Mouse (Mus musculus): Measurements from ENCODE around the gene Plcxd2. TPM values are rescaled to one million over a fixed set of nuclear protein-coding genes. Genes with fewer than 3 reads are reported as not detected.

Gene Plcxd2
- polyA plus RNA-seq, 1 experiment from 2014 or later, result 10.3 TPM

DNA sequence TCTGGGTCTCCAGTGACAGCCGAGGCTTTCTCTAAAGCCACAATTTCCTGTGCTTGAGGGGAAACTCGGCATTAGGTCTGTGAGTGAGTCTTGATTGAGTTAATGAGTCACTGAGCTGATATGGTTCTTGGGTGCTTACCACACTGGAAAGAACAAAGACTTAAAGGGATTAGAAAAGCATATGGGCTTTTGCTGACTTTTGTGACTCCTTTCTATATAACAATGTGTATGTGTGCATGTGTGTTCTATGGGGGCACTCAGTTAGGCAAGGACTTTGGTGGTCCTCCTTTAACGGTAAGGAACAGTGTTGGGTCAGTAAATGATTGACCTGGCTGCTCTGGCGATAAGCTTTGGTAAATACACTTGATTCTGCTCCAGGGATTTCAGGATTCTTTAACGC lies 57.5 kb downstream of the Plcxd2 start:
- WGBS, result 72% methylated on average over 5 of the region's 5 CpGs
- H3K4me3 ChIP-seq (ENCODE audit: low read depth, low read length), result no peak overlapping the region

DNA sequence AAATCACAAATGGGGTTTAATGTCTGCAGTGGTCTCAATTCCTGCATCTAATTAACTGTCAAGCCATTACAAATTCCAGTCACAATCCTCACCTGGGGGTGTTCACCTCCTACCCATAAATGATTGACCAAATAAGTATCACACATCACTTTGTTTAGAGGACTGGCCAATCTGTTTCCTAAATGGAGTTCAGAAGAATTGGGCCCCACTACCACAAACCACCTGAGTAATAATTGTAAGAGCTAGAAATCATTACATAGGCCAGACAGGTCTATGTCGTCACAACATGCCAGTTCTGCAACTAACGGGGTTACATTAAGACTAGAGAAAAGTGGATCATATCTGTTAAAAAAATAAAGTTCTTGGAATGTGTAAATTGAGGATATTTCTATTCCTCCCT lies 58.0 kb downstream of the Plcxd2 start:
- ATAC-seq (no peak), DNase-seq (ENCODE audit: low spot score) (no peak)
- H3K9ac ChIP-seq (ENCODE audit: low read length), result no peak overlapping the region
- no peaks in the 10 kb centered on the region for H3K27me3 ChIP-seq (replicated peaks; ENCODE audit: control insufficient read depth, insufficient read depth, low read length)
- H3K9me3 ChIP-seq (replicated peaks; ENCODE audit: control insufficient read depth, low read length), result no peaks in the 10 kb centered on the region
- no peaks in the 10 kb centered on the region for H3K36me3 ChIP-seq (ENCODE audit: control insufficient read depth, insufficient read depth, low read length)
- no peak overlapping the region for H3K4me2 ChIP-seq (ENCODE audit: low read length)
- no peaks in the 10 kb centered on the region for H3K4me1 ChIP-seq (ENCODE audit: control insufficient read depth, insufficient read depth, low read length)
- 94% methylated on average over 2 of the region's 2 CpGs for WGBS
- H3K27ac ChIP-seq (ENCODE audit: low read depth, low read length), result no peak overlapping the region
- no peak overlapping the region for H3K4me3 ChIP-seq (ENCODE audit: low read depth, low read length)

More for the DNA sequence above, 57.5 kb downstream of the Plcxd2 start:
- ATAC-seq, result no peak
- H3K9me3 ChIP-seq (replicated peaks; ENCODE audit: control insufficient read depth, low read length), result no peaks in the 10 kb centered on the region
- no peaks in the 10 kb centered on the region for H3K27me3 ChIP-seq (replicated peaks; ENCODE audit: control insufficient read depth, insufficient read depth, low read length)
- no peak for DNase-seq (ENCODE audit: low spot score)
- H3K36me3 ChIP-seq (ENCODE audit: control insufficient read depth, insufficient read depth, low read length), result no peaks in the 10 kb centered on the region
- no peak overlapping the region for H3K9ac ChIP-seq (ENCODE audit: low read length)
- no peak overlapping the region for H3K4me2 ChIP-seq (ENCODE audit: low read length)
- no peak overlapping the region for H3K27ac ChIP-seq (ENCODE audit: low read depth, low read length)
- H3K4me1 ChIP-seq (ENCODE audit: control insufficient read depth, insufficient read depth, low read length), result no peaks in the 10 kb centered on the region

DNA sequence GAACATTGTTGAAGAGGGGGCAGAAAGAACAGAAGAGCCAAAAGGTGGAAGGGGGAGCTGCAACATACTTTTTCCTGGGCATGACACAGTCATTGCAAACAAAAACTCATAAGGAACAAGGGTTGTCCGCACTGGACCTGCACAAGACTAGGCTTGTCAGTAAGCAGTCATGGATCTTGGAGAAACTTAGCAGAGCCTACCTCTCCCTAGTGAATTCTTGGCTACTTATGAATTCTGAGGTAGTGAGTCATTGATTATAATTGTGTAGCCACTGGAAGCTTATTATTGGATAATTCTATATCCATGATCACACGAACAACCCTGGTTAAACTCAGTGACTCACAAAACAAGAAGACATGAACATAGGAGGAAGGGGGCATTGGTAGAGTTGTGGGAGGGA lies 63.7 kb downstream of the Plcxd2 start:
- WGBS, result 90% methylated on average over 2 of the region's 2 CpGs
- H3K36me3 ChIP-seq (ENCODE audit: control insufficient read depth, insufficient read depth, low read length), result no peaks in the 10 kb centered on the region
- no peak for ATAC-seq

DNA sequence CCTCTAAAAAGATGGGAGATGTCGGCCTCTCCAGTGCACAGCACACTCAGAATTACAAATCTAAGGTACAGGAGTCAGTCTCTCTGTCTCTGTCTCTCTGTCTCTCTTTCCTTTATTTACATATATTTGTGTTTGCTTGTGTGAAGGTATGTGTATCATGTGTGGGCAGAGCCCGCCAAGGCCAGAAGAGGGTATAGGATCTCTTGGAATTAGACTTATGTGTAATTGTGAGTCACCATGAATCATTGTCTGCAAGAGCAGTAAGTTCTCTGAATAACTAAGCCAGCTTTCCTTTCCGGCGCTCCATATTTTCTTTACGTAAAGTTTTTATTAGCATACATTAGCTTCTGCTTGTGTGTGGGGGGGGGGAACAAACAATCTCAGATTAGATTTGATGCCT lies 64.4 kb downstream of the Plcxd2 start:
- no peak for DNase-seq (ENCODE audit: low spot score)
- Histone ChIP-seq H3K27ac (ENCODE audit: low read depth, low read length) (no peak overlapping the region), H3K36me3 (ENCODE audit: control insufficient read depth, insufficient read depth, low read length) (no peaks in the 10 kb centered on the region), H3K4me3 (ENCODE audit: low read depth, low read length) (no peak overlapping the region), H3K4me2 (ENCODE audit: low read length) (no peak overlapping the region), H3K27me3 (replicated peaks; ENCODE audit: control insufficient read depth, insufficient read depth, low read length) (no peaks in the 10 kb centered on the region), H3K9me3 (replicated peaks; ENCODE audit: control insufficient read depth, low read length) (no peaks in the 10 kb centered on the region), H3K9ac (ENCODE audit: low read length) (no peak overlapping the region), H3K4me1 (ENCODE audit: control insufficient read depth, insufficient read depth, low read length) (no peaks in the 10 kb centered on the region)
- 92% methylated on average over 5 of the region's 5 CpGs for WGBS
- no peak for ATAC-seq

More for the DNA sequence above, 63.7 kb downstream of the Plcxd2 start:
- H3K27me3 ChIP-seq (replicated peaks; ENCODE audit: control insufficient read depth, insufficient read depth, low read length), result no peaks in the 10 kb centered on the region
- H3K4me3 ChIP-seq (ENCODE audit: low read depth, low read length), result no peak overlapping the region
- H3K9ac ChIP-seq (ENCODE audit: low read length), result no peak overlapping the region
- H3K4me1 ChIP-seq (ENCODE audit: control insufficient read depth, insufficient read depth, low read length), result no peaks in the 10 kb centered on the region
- H3K4me2 ChIP-seq (ENCODE audit: low read length), result no peak overlapping the region
- DNase-seq (ENCODE audit: low spot score), result no peak
- H3K27ac ChIP-seq (ENCODE audit: low read depth, low read length), result no peak overlapping the region
- H3K9me3 ChIP-seq (replicated peaks; ENCODE audit: control insufficient read depth, low read length), result no peaks in the 10 kb centered on the region

DNA sequence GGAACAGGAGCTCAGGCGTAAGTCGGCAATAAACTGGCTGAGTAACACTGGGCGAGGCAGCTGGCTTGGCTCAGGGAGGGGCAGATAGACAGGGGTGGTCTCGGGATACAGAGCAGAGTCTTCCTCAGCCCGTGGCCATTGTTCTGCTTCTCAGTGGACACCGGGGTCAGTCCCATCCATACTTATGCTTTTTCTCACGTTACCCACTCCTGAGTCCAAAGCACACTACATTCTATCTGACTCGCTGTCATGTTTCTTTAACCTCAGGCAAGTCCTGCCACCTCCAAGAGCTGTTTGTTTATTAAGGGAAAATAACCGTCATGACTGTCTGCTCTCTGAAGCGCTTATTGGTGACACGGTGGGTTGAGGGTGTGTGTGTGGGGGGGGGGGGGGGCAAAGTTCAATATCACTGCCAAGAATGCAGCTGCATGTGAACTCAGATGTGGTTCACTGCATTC lies 64.8 kb downstream of the Plcxd2 start:
- no peak overlapping the region for H3K27ac ChIP-seq (ENCODE audit: low read depth, low read length)
- no peaks in the 10 kb centered on the region for H3K36me3 ChIP-seq (ENCODE audit: control insufficient read depth, insufficient read depth, low read length)
- no peaks in the 10 kb centered on the region for H3K4me1 ChIP-seq (ENCODE audit: control insufficient read depth, insufficient read depth, low read length)
- ATAC-seq (no peak), DNase-seq (ENCODE audit: low spot score) (no peak)
- no peak overlapping the region for H3K4me2 ChIP-seq (ENCODE audit: low read length)
- H3K9ac ChIP-seq (ENCODE audit: low read length), result no peak overlapping the region
- H3K27me3 ChIP-seq (replicated peaks; ENCODE audit: control insufficient read depth, insufficient read depth, low read length), result no peaks in the 10 kb centered on the region
- 71% methylated on average over 11 of the region's 11 CpGs for WGBS
- H3K9me3 ChIP-seq (replicated peaks; ENCODE audit: control insufficient read depth, low read length), result no peaks in the 10 kb centered on the region
- H3K4me3 ChIP-seq (ENCODE audit: low read depth, low read length), result no peak overlapping the region

DNA sequence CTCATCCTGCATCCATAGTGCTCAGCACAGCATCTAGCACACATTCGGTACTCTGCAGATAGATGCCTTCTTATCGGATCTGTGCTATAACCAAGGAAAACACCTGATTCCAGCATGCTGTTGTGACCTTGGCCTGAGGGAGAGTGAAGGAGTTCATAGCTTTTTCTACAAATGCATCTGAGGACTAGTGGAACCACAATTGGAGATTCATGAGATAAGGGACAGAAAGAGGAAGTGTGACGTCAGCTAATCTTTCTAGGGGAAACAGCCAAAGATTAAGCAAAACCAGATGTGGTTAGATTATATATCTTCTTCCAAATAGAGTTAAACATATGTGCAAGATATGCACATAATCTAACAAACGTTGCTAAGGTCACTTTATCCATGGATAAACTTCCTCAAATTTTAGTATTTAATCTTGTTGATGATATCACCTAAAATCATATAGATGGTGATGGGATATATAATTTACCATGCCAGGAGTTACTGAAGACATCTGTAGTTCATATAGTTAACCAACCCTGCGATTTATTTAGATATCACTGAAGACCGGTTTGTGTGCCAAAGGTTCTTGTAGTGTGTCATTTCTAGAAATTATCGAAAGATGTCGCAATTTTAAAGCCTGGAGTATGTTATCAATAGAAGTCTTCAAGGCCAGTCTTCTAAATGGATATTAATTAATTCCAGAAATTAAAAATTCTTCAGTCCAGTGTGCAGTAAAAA lies 67.7 kb downstream of the Plcxd2 start:
- no peak overlapping the region for H3K4me3 ChIP-seq (ENCODE audit: low read depth, low read length)
- H3K9me3 ChIP-seq (replicated peaks; ENCODE audit: control insufficient read depth, low read length), result no peaks in the 10 kb centered on the region
- no peak for ATAC-seq
- H3K27ac ChIP-seq (ENCODE audit: low read depth, low read length), result no peak overlapping the region
- H3K9ac ChIP-seq (ENCODE audit: low read length), result no peak overlapping the region
- 91% methylated on average over 8 of the region's 8 CpGs for WGBS
- no peaks in the 10 kb centered on the region for H3K36me3 ChIP-seq (ENCODE audit: control insufficient read depth, insufficient read depth, low read length)
- DNase-seq (ENCODE audit: low spot score), result no peak
- no peak overlapping the region for H3K4me2 ChIP-seq (ENCODE audit: low read length)
- H3K4me1 ChIP-seq (ENCODE audit: control insufficient read depth, insufficient read depth, low read length), result no peaks in the 10 kb centered on the region
- H3K27me3 ChIP-seq (replicated peaks; ENCODE audit: control insufficient read depth, insufficient read depth, low read length), result no peaks in the 10 kb centered on the region

DNA sequence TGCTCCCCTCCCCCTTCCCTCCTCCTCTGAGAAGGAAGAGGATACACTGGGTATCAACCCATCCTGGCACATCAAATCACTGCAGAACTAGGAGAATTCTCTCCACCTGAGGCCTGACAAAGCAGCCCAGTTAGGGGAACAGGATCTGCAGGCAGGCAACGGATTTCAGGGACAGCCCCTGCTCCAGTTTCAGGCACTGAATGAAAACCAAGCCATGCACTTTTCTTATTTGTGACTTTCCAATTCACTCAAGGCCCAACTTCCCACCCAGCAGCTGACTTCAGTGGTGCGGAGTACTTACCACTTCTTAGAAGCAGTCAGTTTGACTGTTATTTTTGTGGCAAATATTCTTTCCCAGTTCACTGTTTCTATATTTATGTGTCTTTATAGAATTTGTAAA lies 69.3 kb downstream of the Plcxd2 start:
- DNase-seq (ENCODE audit: low spot score) (no peak), ATAC-seq (no peak)
- H3K27me3 ChIP-seq (replicated peaks; ENCODE audit: control insufficient read depth, insufficient read depth, low read length), result no peaks in the 10 kb centered on the region
- no peaks in the 10 kb centered on the region for H3K36me3 ChIP-seq (ENCODE audit: control insufficient read depth, insufficient read depth, low read length)
- H3K9me3 ChIP-seq (replicated peaks; ENCODE audit: control insufficient read depth, low read length), result no peaks in the 10 kb centered on the region
- no peak overlapping the region for H3K9ac ChIP-seq (ENCODE audit: low read length)
- no peak overlapping the region for H3K4me3 ChIP-seq (ENCODE audit: low read depth, low read length)
- no peaks in the 10 kb centered on the region for H3K4me1 ChIP-seq (ENCODE audit: control insufficient read depth, insufficient read depth, low read length)
- H3K27ac ChIP-seq (ENCODE audit: low read depth, low read length), result no peak overlapping the region
- H3K4me2 ChIP-seq (ENCODE audit: low read length), result no peak overlapping the region
- 76% methylated on average over 2 of the region's 2 CpGs for WGBS

DNA sequence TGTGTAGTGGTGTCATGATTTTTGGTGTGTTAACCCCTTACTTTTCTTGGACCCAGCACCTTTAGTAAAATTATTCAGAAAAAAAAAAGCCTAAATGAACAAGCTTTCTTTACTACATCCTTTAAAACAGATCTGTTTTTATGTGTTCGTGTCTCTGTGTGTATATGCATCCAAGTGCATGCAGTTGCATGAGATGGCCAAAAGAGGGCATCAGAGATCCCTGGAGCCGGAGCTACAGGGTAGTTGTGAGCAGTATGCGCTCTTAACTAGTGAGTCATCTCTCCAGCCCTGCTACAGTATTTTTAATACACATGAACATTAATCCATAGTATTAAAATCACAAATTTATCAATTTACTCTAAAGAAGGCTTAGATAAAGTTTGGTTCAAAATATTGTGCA lies 70.6 kb downstream of the Plcxd2 start:
- WGBS, result 94% methylated on average over 3 of the region's 3 CpGs
- H3K36me3 ChIP-seq (ENCODE audit: control insufficient read depth, insufficient read depth, low read length), result no peaks in the 10 kb centered on the region
- no peak for ATAC-seq
- H3K4me3 ChIP-seq (ENCODE audit: low read depth, low read length), result no peak overlapping the region
- no peak overlapping the region for H3K27ac ChIP-seq (ENCODE audit: low read depth, low read length)
- no peaks in the 10 kb centered on the region for H3K9me3 ChIP-seq (replicated peaks; ENCODE audit: control insufficient read depth, low read length)
- H3K9ac ChIP-seq (ENCODE audit: low read length), result no peak overlapping the region
- H3K27me3 ChIP-seq (replicated peaks; ENCODE audit: control insufficient read depth, insufficient read depth, low read length), result no peaks in the 10 kb centered on the region
- DNase-seq (ENCODE audit: low spot score), result no peak
- H3K4me1 ChIP-seq (ENCODE audit: control insufficient read depth, insufficient read depth, low read length), result no peaks in the 10 kb centered on the region
- H3K4me2 ChIP-seq (ENCODE audit: low read length), result no peak overlapping the region

DNA sequence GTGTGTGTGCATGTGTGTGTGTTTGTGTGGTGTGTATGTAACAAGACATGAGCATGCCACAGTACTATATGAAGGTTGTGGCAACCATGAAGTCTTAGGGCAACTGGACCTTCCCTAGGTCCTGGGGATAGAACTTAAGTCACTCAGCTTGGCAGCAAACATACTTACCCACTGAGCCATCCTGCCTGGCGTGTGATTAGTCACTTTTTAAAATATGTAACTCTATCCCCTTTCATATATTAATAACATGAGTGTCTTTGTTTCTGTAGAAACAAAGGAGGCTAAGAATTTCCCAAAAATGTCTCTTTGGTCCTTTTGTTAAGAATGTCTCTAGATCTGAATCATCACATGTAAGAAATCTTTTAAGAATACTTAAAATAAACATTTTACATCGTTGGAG lies 72.6 kb downstream of the Plcxd2 start:
- no peak for ATAC-seq
- H3K27me3 ChIP-seq (replicated peaks; ENCODE audit: control insufficient read depth, insufficient read depth, low read length), result no peaks in the 10 kb centered on the region
- H3K9me3 ChIP-seq (replicated peaks; ENCODE audit: control insufficient read depth, low read length), result no peaks in the 10 kb centered on the region
- WGBS, result 81% methylated on average over 2 of the region's 2 CpGs
- no peak overlapping the region for H3K4me3 ChIP-seq (ENCODE audit: low read depth, low read length)
- no peak overlapping the region for H3K9ac ChIP-seq (ENCODE audit: low read length)
- H3K27ac ChIP-seq (ENCODE audit: low read depth, low read length), result no peak overlapping the region
- DNase-seq (ENCODE audit: low spot score), result no peak
- no peak overlapping the region for H3K4me2 ChIP-seq (ENCODE audit: low read length)
- no peaks in the 10 kb centered on the region for H3K36me3 ChIP-seq (ENCODE audit: control insufficient read depth, insufficient read depth, low read length)
- no peaks in the 10 kb centered on the region for H3K4me1 ChIP-seq (ENCODE audit: control insufficient read depth, insufficient read depth, low read length)
